Mouse (Mus musculus): ENCODE measurements around the gene Cd4.

GRCm38 (mm10) chr6:124930754-124931524 is 42.9 kb upstream of the Cd4 start, which contains the start of gene Mlf2:
- TF ChIP-seq CTCF (IDR thresholded peaks at IDR 0.05; ENCODE audit: borderline replicate concordance, extremely low read depth, insufficient read depth, insufficient read length) (peak; percentile 100), POLR2A (IDR thresholded peaks at IDR 0.05; ENCODE audit: borderline replicate concordance, extremely low read depth, insufficient read depth, insufficient read length, poor library complexity, severe bottlenecking) (peak; percentile 88)

Measured in brain, embryonic 14.5 days (tissue).